Mouse (Mus musculus) layer of hippocampus, postnatal 14 days (tissue): ENCODE results near the gene Tfip11. TPM values are rescaled to one million over a fixed set of nuclear protein-coding genes. Genes with fewer than 3 reads are reported as not detected.
A peak's percentile ranks its signal among the peaks of the same experiment; 100 is the strongest.
"Not testable (repeated sequence)": the region's sequence is repeated elsewhere in the genome, so short reads cannot be mapped to it uniquely, and the experiment has no call there.

Source experiments
- DNase-seq, 2 experiments: peaks; one replicate each; pipeline ENCODE4 v3.0.0; 2021 to 2022; ENCODE audit warnings: low spot score in 2 of 2, mixed read lengths in 1 of 2
- total RNA-seq, 2 experiments: library from RNA; stranded (reverse); gene quantifications; 2 replicates each; pipeline ENCODE4 v1.2.3; 2021

The Tfip11 gene
- total RNA-seq, 2 experiments from 2014 or later: 34.9 to 36.8 TPM

DNA sequence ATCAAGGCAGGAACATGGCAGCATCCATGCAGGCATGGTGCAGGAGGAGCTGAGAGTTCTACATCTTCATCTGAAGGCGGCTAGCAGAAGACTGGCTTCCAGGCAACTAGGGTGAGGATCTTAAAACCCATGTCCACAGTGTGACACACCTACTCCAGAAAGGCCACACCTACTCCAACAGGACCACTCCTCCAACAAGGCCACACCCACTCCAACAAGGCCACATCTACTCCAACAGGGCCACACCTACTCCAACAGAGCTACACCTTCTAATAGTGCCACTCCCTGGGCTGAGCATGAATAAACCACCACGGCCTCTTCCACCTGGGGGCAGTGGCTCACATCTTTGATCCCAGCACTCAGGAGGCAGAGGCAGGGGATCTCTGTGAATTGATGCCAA, 6.8 kb upstream of the Tfip11 start:
- DNase-seq: not testable (repeated sequence)

DNA sequence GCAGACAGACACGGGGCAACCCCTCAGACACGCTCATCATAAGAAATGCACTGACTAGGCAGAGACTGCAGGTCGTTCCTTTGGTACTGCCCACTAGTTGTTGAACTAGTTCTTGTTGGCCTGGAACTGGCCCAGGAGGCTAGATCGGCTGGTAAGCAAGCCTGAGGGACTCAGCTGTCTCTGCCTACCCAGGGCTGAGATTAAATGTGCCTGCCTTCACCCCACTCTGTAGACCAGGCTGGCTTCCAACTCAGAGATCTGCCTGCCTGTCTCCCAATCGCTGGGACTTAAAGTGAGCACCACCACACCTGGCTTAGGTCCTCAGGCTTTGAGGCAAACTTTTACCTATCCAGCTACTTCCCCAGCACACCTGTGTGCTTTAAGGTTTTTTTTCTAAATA, 5.8 kb upstream of the Tfip11 start:
- no peak for DNase-seq

DNA sequence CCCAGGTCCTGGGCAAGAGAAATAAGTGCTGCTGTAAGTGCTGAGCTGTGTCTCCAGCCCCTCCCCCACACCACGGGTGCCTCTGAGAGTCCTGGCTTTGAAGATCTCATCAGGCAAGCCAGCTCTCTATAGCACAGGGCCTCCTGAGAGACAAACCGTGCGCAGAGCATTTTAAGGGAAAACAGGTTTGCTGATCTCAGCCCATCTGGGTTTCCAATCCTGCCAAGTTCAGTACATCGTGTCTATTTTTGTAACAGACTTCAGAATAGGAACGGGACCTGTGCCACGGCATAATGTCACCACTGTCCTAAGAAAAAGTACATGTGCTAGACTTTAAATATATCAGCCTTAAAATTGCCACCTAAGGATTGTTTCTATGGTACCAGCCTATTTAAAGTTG, 5.2 kb upstream of the Tfip11 start:
- DNase-seq: peak; percentile 64 to 86

DNA sequence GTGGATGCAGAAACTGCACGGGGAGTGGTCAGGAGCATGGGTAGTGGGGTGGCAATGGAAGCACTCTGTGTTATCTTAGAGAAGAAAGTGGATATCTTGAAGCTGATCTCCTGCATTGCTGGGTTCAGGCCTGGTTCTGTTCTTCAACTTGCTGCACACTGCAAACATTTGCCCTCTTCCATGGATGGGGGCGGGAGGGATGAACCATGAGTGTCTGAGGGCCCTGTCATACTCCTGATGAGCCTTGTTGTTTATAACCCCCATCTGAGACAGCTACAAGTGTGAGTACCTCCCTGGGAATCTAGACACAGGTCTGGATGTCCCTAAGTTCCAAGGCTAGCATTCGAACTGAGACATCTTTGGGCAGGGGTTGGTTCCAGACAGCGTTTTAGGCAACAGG, 4.8 kb upstream of the Tfip11 start:
- no peak for DNase-seq

DNA sequence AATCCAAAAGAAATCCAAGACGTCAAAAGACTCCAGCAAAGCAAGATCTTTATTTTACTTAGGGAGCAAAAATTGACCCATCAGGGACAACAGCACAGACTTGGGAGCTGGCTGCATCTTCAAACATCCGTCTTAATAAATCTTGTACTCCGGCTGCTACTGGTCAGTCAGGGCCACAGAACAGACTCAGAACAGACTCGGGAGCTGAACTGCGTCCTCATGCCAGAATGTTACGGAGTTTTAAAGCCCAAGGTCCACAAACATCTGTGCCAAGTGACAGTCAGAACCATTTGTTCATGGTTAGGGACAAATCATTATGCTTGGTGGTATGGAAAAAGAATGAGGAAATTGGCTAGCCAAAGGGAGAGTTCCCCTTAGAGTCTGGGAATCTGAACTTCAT, 2.9 kb upstream of the Tfip11 start:
- DNase-seq: no peak

DNA sequence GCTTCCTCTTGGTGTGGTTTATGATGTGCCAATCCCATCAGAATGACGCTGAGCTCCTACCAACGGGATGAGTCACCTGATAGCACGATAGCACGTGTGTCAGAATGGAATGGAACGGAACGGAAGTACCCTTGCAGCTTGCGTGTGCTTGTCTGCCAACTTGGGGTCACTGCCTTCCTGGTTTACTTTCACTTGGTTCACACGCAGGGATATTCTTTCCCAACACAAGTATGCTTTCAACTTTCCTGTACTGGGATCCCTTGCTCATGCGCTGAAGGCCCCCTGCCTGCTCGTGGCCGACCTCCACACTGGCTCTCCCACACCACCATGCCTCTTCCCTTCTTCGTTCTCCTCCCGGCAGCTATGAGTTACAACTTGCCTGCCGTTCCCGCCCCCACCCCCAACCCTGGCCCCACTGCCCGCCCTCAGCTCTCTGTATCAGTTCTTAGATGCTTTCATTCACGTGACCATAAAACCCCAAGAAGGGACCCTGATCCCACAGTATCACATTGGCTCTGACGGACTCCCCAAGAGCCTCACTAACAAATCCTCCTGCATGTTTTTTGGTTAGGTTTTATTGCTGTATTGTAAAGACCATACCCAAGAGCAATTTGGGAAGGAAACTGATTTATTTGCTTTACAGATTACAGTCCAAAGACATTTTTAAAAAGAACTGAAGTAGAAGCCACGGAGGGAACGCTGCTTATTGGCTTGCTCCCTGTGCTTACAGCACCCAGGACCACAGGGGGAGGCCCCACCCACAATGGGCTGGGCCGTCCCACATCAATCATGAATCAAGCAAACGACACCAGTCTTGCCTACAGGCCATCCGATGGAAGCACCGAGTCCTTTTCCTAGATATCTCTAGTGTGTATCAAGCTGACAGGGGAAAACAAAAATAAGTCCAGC, 1.3 kb upstream of the Tfip11 start:
- no peak for DNase-seq

DNA sequence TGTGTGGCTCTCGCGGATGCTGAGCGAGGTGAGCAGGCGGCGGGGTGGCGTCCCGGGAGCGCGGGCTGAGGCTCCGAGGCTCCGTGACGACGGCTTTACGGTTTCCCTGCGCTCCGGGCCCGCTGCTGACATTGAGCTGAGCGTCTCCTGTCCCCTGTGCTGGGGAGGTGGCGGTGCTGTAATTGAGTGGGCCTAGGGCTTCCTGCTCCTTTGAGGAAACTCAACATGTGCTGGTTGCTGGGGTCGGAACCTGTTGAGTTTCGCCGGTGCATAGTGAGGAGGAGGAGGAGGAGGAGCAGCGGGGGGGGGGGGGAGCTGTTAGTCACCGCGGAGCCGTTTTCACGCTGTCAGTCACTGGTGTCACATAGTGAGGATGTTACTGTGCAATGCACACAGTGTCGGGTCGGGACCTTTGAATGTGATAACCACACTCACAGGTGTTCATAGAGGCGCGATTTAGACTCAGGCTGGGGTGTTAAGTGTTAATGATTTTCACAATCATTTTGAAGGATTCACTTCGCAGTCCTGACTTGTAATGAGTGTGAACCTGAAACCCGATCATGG, 370 bp downstream of the Tfip11 start:
- no peak for DNase-seq

DNA sequence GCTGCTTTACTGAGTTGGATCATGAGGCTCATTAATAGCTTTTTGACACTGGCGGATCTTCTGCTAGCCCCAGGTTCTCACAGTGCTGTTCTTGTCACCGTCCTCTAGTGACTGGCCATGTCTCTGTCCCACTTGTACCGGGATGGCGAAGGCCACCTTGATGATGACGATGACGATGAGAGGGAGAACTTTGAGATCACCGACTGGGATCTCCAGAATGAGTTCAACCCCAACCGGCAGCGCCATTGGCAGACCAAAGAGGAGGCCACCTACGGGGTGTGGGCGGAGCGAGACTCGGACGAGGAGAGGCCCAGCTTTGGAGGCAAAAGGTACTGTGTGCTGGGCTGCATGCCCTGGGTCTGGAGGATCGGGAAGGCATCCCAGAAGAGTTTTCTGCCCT, 1.7 kb downstream of the Tfip11 start:
- no peak for DNase-seq

DNA sequence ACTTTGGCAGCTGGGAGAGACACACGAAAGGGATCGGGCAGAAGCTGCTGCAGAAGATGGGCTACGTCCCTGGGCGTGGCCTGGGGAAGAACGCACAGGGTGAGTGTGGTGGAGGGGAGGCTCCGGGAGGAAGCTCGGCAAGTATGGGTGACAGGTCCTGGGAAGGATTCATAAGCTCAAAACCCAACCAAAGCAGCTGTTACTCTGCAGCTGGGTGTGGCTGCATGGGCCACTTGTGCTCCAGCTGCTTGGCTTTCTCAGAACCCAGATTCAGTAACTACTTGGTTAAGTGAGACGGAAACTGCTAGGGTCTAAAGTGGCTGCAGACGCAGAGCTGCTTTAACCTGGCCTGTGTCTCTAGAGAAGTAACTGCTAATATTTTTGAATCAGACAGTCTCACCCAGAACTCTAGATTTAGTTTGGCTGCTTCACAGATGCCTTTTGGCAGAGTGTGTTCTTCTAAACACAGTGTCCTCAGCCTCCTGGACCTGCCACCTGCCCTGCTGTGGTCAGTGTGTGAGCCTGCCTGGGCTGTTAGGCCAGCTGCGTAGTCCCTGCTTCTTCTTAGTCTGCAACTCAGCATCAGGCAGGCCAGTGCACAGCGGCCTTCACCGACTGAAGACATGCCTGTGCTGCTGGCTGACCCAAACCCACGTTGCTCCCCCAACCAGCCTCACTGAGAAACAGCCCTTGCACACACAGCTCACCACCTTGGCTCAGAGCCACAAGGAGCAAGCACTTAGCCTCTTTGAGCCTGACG, 3.8 kb downstream of the Tfip11 start:
- DNase-seq: no peak

DNA sequence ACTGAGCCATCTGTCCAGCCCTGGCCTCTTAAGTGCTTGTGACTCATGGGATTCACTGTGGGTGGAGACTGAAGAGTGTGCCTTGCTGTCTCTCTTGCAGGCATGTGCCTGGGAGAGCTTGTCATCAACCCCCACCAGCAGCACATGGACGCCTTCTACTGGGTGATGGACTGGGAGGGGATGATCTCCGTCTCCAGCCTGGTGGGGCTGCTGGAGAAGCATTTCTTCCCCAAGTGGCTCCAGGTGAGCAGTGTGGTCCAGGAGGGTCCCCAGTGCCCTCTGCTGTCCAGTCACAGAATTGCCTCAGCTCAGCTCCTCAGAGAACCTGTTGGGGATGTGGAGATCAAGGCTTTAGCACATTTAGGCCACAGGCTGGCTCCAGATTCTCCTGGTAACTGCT, 9.3 kb downstream of the Tfip11 start:
- no peak for DNase-seq

DNA sequence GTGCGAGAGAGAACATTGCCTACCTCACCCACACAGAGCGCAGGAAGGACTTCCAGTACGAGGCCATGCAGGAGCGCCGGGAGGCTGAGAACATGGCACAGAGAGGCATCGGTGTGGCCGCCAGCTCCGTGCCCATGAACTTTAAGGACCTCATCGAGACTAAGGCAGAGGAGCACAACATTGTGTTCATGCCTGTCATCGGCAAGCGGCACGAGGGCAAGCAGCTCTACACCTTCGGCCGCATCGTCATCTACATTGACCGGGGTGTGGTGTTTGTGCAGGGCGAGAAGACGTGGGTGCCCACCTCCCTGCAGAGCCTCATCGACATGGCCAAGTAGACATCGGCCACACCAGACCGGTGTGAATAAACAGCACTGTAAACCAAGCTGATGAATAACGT, 10.8 kb downstream of the Tfip11 start:
- no peak for DNase-seq

DNA sequence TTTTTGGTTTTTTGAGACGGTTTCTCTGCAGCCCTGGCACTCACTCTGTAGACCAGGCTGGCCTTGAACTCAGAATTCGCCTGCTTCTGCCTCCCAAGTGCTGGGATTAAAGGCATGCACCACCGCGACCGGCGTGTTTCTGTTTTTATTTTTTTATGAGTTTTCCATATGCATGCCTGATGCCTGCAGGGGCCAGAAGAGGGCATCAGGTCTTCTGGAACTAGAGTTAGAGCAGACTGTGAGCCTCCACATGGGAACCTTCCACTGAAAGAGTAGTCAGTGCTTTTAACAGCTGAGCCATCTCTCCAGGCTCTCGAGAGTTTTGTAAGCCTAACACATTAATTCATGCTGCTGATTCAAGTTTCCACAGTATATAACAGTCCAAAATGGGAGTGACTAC, 13.1 kb downstream of the Tfip11 start:
- DNase-seq: no peak

DNA sequence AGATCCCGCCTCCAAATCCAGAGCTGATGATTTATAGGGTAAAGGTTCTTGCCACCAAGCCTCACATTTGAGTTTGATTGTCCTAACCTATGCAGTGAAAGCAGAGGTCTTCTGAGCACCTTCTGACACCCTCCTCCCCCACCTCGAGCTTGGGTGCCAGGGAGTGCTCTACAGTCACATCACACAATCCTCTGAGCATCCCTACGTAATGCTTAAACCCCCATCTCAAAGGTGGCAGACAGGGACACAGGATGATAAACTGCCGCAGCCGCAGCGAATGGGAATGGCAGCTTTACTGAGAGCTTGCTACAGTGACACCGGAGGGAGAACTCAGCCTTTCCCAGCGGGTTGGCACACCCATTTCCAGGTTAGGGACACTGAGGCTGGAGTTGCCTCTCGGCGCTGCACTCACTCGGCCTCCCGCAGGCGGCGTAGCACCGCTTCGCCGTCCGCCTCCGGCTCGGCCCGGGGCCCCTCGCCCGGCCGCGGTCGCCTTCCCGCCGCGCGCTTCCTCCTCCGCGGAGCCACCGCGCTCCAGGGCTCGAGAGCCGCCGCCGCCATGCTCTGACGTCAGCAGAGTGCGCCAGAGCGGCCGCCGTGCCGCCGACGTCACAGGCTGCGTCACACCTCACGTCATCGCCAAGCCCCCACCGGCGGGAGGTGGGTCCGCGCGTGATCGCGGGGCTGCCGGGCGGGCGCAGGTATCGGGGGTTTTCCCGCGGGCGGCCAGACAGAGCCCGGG, 16.5 kb downstream of the Tfip11 start, which contains the start of the genes Srrd and Hps4:
TSS of gene Srrd (minus strand) at position 578 of the 742 bp plus-strand sequence.
TSS of gene Hps4 (plus strand) at position 621 of the 742 bp plus-strand sequence.
- peak; percentile 89 to 92 for DNase-seq

DNA sequence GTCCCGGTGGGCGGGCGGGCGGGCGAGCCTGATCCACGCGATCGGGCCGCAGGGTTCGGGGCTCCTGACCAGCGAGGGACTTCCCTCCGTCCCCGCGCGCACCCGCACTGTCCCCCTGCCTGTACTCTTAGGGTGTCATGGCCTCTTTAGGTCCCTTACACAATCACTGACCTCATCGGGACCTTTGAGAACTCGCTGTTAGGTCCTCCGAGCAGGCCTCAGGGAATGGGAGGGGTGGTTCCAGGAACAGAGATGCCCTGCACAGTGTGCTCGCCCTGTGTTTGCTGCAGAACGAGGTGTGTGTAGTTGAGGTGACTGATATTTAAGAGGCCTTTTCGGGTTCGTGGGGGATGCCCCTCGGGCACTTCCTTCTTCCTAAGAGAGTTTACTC, 17.0 kb downstream of the Tfip11 start:
- no peak for DNase-seq

DNA sequence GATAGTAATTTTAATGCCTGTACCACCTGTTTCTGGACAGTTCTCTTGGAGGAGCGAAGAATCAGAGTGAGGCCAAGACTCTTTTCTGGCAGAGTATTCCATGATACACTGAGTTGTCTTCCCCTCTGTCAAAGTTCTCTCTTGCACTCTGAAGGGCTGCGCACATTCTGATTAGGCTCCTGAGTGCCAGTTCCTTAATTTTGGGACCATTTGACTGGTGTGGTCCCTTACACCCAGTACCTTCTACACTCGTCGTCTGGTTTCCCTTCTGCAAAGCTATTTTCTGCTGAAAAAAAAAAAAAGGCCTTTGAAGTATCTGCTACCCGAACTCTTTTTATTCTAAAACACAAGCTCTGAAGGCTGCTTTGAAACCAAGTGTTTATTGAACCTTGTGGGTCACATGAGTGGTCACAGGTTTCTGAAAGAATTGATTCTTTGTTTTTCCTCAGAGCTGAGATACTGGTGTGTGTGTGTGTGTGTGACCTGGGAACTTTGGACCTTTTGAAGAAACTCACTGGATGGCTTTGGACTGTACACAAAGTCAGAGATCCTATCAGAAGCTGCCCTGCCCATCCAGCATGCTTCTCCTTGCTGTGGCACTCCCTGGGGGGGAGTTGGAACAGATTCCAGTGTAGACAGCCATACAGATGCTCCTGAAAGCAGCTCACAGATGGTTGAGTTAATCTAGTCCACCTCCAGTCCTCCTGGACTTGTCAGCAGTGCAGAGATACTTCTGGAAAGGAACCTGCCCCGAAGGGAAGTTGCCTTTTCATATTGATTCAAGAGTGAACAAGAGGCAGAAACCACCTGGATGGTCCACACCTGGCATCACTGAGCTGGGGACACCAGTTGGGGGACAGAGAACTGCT, 18.2 kb downstream of the Tfip11 start:
- peak in 1 of 2 experiments; percentile 71 for DNase-seq

DNA sequence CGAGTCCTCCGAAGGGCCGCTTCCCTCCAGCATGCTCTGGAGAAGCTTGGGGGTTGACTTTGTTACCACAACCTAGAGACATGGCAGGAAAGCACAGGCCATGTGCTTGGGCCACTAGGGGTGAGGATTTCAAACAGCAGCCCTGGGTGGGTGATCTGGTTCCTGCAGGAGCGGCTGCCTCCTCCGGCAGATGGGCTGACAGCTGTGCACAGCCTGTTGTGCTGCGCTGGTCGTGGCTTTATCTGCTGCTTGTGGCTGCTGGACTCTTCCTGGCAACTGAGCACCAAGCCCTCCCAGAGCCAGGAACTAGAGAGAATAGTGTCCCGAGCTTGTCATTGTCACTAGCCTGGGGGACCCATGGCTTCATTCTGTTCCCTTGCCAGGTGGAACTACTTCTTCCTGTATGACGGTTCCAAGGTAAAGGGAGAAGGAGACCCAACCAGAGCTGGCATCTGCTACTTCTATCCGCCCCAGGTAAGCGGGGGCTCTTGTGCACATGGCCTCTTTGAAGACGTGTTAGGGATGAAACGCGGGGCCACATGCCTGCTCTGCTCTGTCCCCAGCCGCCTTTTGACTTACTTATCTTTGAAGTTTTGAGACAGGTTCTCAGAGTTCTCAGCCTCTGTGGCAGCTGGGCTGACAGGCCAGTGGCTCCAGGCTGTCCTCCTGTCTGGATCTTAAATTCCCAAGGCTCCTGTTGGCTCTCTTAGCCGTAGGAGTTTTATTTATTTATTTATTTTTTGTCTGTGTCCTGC, 20.2 kb downstream of the Tfip11 start:
- DNase-seq: no peak

DNA sequence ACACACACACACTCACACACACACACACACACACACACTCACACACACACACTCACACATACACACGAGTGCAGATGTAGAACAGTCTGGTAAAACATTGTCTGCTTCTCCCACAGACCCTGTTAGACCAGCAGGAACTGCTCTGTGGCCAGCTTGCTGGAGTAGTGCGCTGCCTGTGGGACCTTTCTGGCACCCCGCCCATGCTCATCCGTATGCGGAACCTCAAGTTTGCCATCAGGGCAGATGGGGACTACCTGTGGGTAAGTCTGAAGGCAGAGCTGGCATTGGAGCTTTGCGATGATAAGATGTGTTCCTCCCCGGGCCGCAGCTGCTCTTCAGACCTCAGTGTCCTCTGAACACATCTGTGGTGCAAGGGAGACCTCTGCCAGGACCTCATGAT, 23.0 kb downstream of the Tfip11 start:
- DNase-seq: no peak

DNA sequence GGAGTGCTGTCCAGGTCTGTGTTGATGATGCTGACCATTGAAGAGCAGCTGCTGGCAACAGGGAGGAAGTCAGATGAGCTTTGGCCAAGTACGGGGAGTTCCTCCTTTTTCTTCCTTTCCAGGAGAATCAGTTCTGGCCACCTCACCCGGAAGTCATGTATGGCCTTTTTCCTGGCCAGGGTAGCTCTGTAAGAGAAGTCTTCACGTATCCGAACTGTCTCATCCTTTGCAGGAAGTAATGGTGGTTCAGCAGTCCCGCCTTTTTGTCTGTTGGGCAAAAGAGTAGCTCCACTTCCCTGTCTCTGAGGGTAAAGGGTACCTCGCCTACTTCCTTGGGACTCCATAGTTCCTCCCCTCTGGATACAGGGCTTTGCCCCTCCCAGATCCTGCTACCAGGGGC, 29.3 kb downstream of the Tfip11 start:
- no peak for DNase-seq

DNA sequence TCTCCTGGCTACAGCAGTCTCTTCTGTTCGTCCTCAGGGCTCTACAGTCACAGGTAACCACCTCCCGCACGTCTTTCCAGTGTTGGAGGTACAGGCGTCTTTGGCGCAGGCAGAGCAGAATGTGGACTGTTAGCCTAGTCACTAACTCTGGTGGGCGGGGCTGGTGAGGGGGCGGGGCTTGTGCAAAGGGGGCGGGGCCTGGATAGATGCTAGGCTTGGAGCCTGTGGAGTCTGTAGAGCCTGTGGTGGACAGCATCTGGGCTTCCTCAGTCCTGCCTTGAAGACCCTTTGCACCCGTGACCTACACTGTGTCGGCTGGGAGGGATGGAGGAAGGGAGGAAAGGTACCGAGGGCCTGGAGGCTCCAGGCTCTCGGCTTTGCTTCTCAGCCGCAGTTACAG, 29.8 kb downstream of the Tfip11 start, which contains the start of gene Gm6583:
TSS of gene Gm6583 (minus strand) at position 124 of the 400 bp plus-strand sequence.
- no peak for DNase-seq
